Mouse (Mus musculus) heart, embryonic 12.5 days (tissue): Measurements from ENCODE around the gene Mrtfb. TPM values are rescaled to one million over a fixed set of nuclear protein-coding genes. Genes with fewer than 3 reads are reported as not detected.
"Not testable (repeated sequence)": the region's sequence is repeated elsewhere in the genome, so short reads cannot be mapped to it uniquely, and the experiment has no call there.

Source experiments
- ATAC-seq: fragments of 200-750 bp; cut with Nextera tagmentation; 2 replicates; pipeline ENCODE4 v1.8.0; 2017; ENCODE audit warnings: moderate TSS enrichment, moderate library complexity; ENCODE audit not compliant: insufficient number of reproducible peaks, low FRiP score
- H3K27ac ChIP-seq: fragments of 300-500 bp; sonication (generic); 2 replicates; pipeline ENCODE4 v1.5.1; 2016; ENCODE audit warnings: mild to moderate bottlenecking, moderate library complexity; ENCODE audit not compliant: poor library complexity, severe bottlenecking
- H3K27me3 ChIP-seq: fragments of 300-500 bp; sonication (generic); replicated peaks from 2 replicates; pipeline ENCODE4 v1.6.1; 2016; ENCODE audit warnings: mild to moderate bottlenecking, moderate library complexity
- H3K36me3 ChIP-seq: fragments of 300-500 bp; sonication (generic); 2 replicates; pipeline ENCODE4 v1.6.1; 2016; ENCODE audit warnings: mild to moderate bottlenecking, moderate library complexity
- H3K4me1 ChIP-seq: fragments of 300-500 bp; sonication (generic); replicated peaks from 2 replicates; pipeline ENCODE4 v1.6.1; 2016; ENCODE audit warnings: mild to moderate bottlenecking
- H3K4me2 ChIP-seq: fragments of 300-500 bp; sonication (generic); 2 replicates; pipeline ENCODE4 v1.6.1; 2016; ENCODE audit warnings: mild to moderate bottlenecking, moderate library complexity
- H3K4me3 ChIP-seq: fragments of 300-500 bp; sonication (generic); 2 replicates; pipeline ENCODE4 v1.5.1; 2016; ENCODE audit warnings: mild to moderate bottlenecking
- H3K9ac ChIP-seq: fragments of 300-500 bp; sonication (generic); 2 replicates; pipeline ENCODE4 v1.6.1; 2016; ENCODE audit warnings: mild to moderate bottlenecking, moderate library complexity
- H3K9me3 ChIP-seq: fragments of 300-500 bp; sonication (generic); replicated peaks from 2 replicates; pipeline ENCODE4 v1.6.1; 2016; ENCODE audit warnings: mild to moderate bottlenecking, moderate library complexity
- WGBS: fragments of 180-500 bp; shearing (Covaris S2); methylation state at CpG from one replicate; pipeline ENCODE4 v1.1.7; 2016; 5-methylcytosine and 5-hydroxymethylcytosine counted together
- polyA plus RNA-seq: library from polyadenylated mRNA; unstranded; fragments of >200 nt; fragmentation: Nextera tagmentation; extraction: Ambion mirVana; gene quantifications from 2 replicates; pipeline ENCODE4 v1.2.1, GENCODE M21; 2016

Gene Mrtfb
- polyA plus RNA-seq, 1 experiment from 2014 or later: 15.2 TPM

- Histone ChIP-seq H3K4me1 (peaks cover 15% of the 10 kb centered on the region), H3K27ac (no peak overlapping the region), H3K4me3 (no peak overlapping the region), H3K36me3 (no peaks in the 10 kb centered on the region; the same call in 1 of the 2 replicates), H3K9ac (no peak overlapping the region), H3K9me3 (no peaks in the 10 kb centered on the region), H3K27me3 (no peaks in the 10 kb centered on the region), H3K4me2 (no peak overlapping the region)
- 73% methylated on average over 3 of the region's 3 CpGs for WGBS
- ATAC-seq: no peak
Observed at GRCm38 (mm10) chr16:13276709-13277399, 20.6 kb downstream of the Mrtfb start.

- not testable (repeated sequence) for H3K27me3 ChIP-seq, H3K4me1 ChIP-seq, H3K27ac ChIP-seq, H3K4me2 ChIP-seq, H3K9me3 ChIP-seq, H3K36me3 ChIP-seq, H3K9ac ChIP-seq, H3K4me3 ChIP-seq, ATAC-seq
Observed at GRCm38 (mm10) chr16:13286425-13286824, 30.1 kb downstream of the Mrtfb start.

- WGBS: 52% methylated on average over 1 of the region's 1 CpGs
- H3K4me3 ChIP-seq: no peak overlapping the region
- H3K9me3 ChIP-seq: no peaks in the 10 kb centered on the region
- no peak overlapping the region for H3K4me2 ChIP-seq
- no peak for ATAC-seq
- no peaks in the 10 kb centered on the region for H3K27me3 ChIP-seq
- H3K9ac ChIP-seq: no peak overlapping the region
- peaks cover 4% of the 10 kb centered on the region; the same call in 1 of the 2 replicates for H3K36me3 ChIP-seq
- no peak overlapping the region for H3K27ac ChIP-seq
- peaks cover 21% of the 10 kb centered on the region for H3K4me1 ChIP-seq
Observed at GRCm38 (mm10) chr16:13297860-13298259, 41.6 kb downstream of the Mrtfb start.

GRCm38 (mm10) chr16:13298991-13299390 is 42.7 kb downstream of the Mrtfb start:
- H3K4me2 ChIP-seq: no peak overlapping the region
- no peak overlapping the region for H3K27ac ChIP-seq
- no peak overlapping the region for H3K4me3 ChIP-seq
- no peaks in the 10 kb centered on the region for H3K9me3 ChIP-seq
- peaks cover 13% of the 10 kb centered on the region for H3K4me1 ChIP-seq
- H3K9ac ChIP-seq: no peak overlapping the region
- no peaks in the 10 kb centered on the region for H3K27me3 ChIP-seq
- ATAC-seq: no peak
- WGBS: 58% methylated on average over 2 of the region's 2 CpGs
- H3K36me3 ChIP-seq: peaks cover 4% of the 10 kb centered on the region; the same call in 1 of the 2 replicates

GRCm38 (mm10) chr16:13306065-13306695 is 49.9 kb downstream of the Mrtfb start:
- Histone ChIP-seq H3K27ac (no peak overlapping the region), H3K4me3 (no peak overlapping the region), H3K9ac (no peak overlapping the region), H3K4me2 (no peak overlapping the region), H3K4me1 (peaks cover 36% of the 10 kb centered on the region), H3K36me3 (no peaks in the 10 kb centered on the region), H3K9me3 (no peaks in the 10 kb centered on the region), H3K27me3 (no peaks in the 10 kb centered on the region)
- 72% methylated on average over 3 of the region's 3 CpGs for WGBS
- no peak for ATAC-seq

- H3K36me3 ChIP-seq: peaks cover 5% of the 10 kb centered on the region; the same call in 1 of the 2 replicates
- H3K4me3 ChIP-seq: no peak overlapping the region
- H3K9me3 ChIP-seq: no peaks in the 10 kb centered on the region
- 55% methylated on average over 1 of the region's 1 CpGs for WGBS
- H3K9ac ChIP-seq: no peak overlapping the region
- peaks cover 31% of the 10 kb centered on the region for H3K4me1 ChIP-seq
- ATAC-seq: no peak
- H3K4me2 ChIP-seq: no peak overlapping the region
- H3K27ac ChIP-seq: peak overlapping the region; percentile 10; the same call in 1 of the 2 replicates
- H3K27me3 ChIP-seq: no peaks in the 10 kb centered on the region
Observed at GRCm38 (mm10) chr16:13310096-13310683, 53.9 kb downstream of the Mrtfb start.

GRCm38 (mm10) chr16:13311374-13311773 is 55.1 kb downstream of the Mrtfb start:
- no peaks in the 10 kb centered on the region for H3K27me3 ChIP-seq
- no peak overlapping the region for H3K4me2 ChIP-seq
- no peaks in the 10 kb centered on the region for H3K9me3 ChIP-seq
- 76% methylated on average over 1 of the region's 1 CpGs for WGBS
- H3K27ac ChIP-seq: no peak overlapping the region
- no peak for ATAC-seq
- H3K9ac ChIP-seq: no peak overlapping the region
- H3K36me3 ChIP-seq: peaks cover 5% of the 10 kb centered on the region; the same call in 1 of the 2 replicates
- H3K4me1 ChIP-seq: peaks cover 27% of the 10 kb centered on the region
- H3K4me3 ChIP-seq: no peak overlapping the region

- no peaks in the 10 kb centered on the region for H3K27me3 ChIP-seq
- peaks cover 20% of the 10 kb centered on the region for H3K4me1 ChIP-seq
- H3K4me2 ChIP-seq: no peak overlapping the region
- WGBS: 84% methylated on average over 5 of the region's 5 CpGs
- H3K36me3 ChIP-seq: peaks cover 5% of the 10 kb centered on the region; the same call in 1 of the 2 replicates
- no peak overlapping the region for H3K9ac ChIP-seq
- no peak overlapping the region for H3K27ac ChIP-seq
- ATAC-seq: no peak
- no peak overlapping the region for H3K4me3 ChIP-seq
- H3K9me3 ChIP-seq: no peaks in the 10 kb centered on the region
Observed at GRCm38 (mm10) chr16:13313096-13313719, 56.9 kb downstream of the Mrtfb start.

- Histone ChIP-seq H3K27me3 (no peaks in the 10 kb centered on the region), H3K4me1 (peaks cover 14% of the 10 kb centered on the region; the same call in 1 of the 2 replicates), H3K9me3 (no peaks in the 10 kb centered on the region), H3K27ac (0 out of 2 replicates have a peak overlapping the region, but pooled peaks have one; percentile 18), H3K4me3 (no peak overlapping the region), H3K4me2 (no peak overlapping the region), H3K9ac (no peak overlapping the region), H3K36me3 (peaks cover 15% of the 10 kb centered on the region)
- no peak for ATAC-seq
- WGBS: 27% methylated on average over 6 of the region's 6 CpGs
Observed at GRCm38 (mm10) chr16:13323751-13324150, 67.5 kb downstream of the Mrtfb start.

- H3K9me3 ChIP-seq: no peaks in the 10 kb centered on the region
- H3K27me3 ChIP-seq: no peaks in the 10 kb centered on the region
- 61% methylated on average over 3 of the region's 3 CpGs for WGBS
- H3K4me1 ChIP-seq: peaks cover 28% of the 10 kb centered on the region
- no peak overlapping the region for H3K9ac ChIP-seq
- H3K36me3 ChIP-seq: peaks cover 15% of the 10 kb centered on the region
- ATAC-seq: no peak
- H3K4me2 ChIP-seq: no peak overlapping the region
- no peak overlapping the region for H3K27ac ChIP-seq
- no peak overlapping the region for H3K4me3 ChIP-seq
Observed at GRCm38 (mm10) chr16:13326622-13327021, 70.3 kb downstream of the Mrtfb start.

GRCm38 (mm10) chr16:13328646-13329045 is 72.4 kb downstream of the Mrtfb start:
- Histone ChIP-seq H3K4me1 (peaks cover 29% of the 10 kb centered on the region), H3K9ac (no peak overlapping the region), H3K36me3 (peaks cover 15% of the 10 kb centered on the region), H3K4me2 (no peak overlapping the region), H3K27me3 (no peaks in the 10 kb centered on the region), H3K9me3 (no peaks in the 10 kb centered on the region), H3K4me3 (no peak overlapping the region), H3K27ac (no peak overlapping the region)
- ATAC-seq: no peak
- 80% methylated on average over 4 of the region's 4 CpGs for WGBS
